Mouse (Mus musculus): ENCODE measurements at regions not wholly inside any gene's neighbourhood (a gene's known extent, or its start where the extent isn't known, plus 50 kb on each side); places are given as distances from the start of the nearest gene placed in this dataset.

- DNase-seq: no peak
These were observed 167.2 kb upstream of the Cxcl12 start for GRCm38 (mm10) chr6:117000951-117001725.

GRCm38 (mm10) chr6:117012621-117013020, 155.7 kb upstream of the Cxcl12 start:
- no peak for DNase-seq

GRCm38 (mm10) chr6:117015461-117015860, 152.9 kb upstream of the Cxcl12 start:
- no peak for DNase-seq

GRCm38 (mm10) chr6:117021851-117022250, 146.5 kb upstream of the Cxcl12 start:
- peak; percentile 34 for DNase-seq

- DNase-seq: peak; percentile 11
These were observed 136.1 kb upstream of the Cxcl12 start for GRCm38 (mm10) chr6:117032042-117032746.

- no peak for DNase-seq
These were observed 124.6 kb upstream of the Cxcl12 start for GRCm38 (mm10) chr6:117043744-117044143.

GRCm38 (mm10) chr6:117049459-117050010, 118.8 kb upstream of the Cxcl12 start:
- DNase-seq: no peak

- DNase-seq: no peak
These were observed 107.6 kb upstream of the Cxcl12 start for GRCm38 (mm10) chr6:117060688-117061087.

GRCm38 (mm10) chr6:117067541-117068305, 100.6 kb upstream of the Cxcl12 start:
- DNase-seq: peak; percentile 44

- no peak for DNase-seq
These were observed 97.0 kb upstream of the Cxcl12 start for GRCm38 (mm10) chr6:117071311-117071710.

GRCm38 (mm10) chr6:117071857-117072256, 96.5 kb upstream of the Cxcl12 start:
- no peak for DNase-seq

- DNase-seq: no peak
These were observed 88.8 kb upstream of the Cxcl12 start for GRCm38 (mm10) chr6:117079500-117079899.

GRCm38 (mm10) chr6:117080973-117081372, 87.4 kb upstream of the Cxcl12 start:
- peak; percentile 67 for DNase-seq

GRCm38 (mm10) chr6:117084211-117084610, 84.1 kb upstream of the Cxcl12 start:
- no peak for DNase-seq

- DNase-seq: no peak
These were observed 83.4 kb upstream of the Cxcl12 start for GRCm38 (mm10) chr6:117084833-117085500.

- no peak for DNase-seq
These were observed 73.6 kb upstream of the Cxcl12 start for GRCm38 (mm10) chr6:117094742-117095141.

- DNase-seq: no peak
These were observed 68.5 kb upstream of the Cxcl12 start for GRCm38 (mm10) chr6:117099871-117100270.

GRCm38 (mm10) chr6:117102693-117103092, 65.6 kb upstream of the Cxcl12 start:
- no peak for DNase-seq

- DNase-seq: no peak
These were observed 64.3 kb upstream of the Cxcl12 start for GRCm38 (mm10) chr6:117104047-117104446.

- no peak for DNase-seq
These were observed 63.9 kb upstream of the Cxcl12 start for GRCm38 (mm10) chr6:117104463-117104862.

- peak; percentile 21 for DNase-seq
These were observed 63.1 kb upstream of the Cxcl12 start for GRCm38 (mm10) chr6:117105182-117105589.

- DNase-seq: no peak
These were observed 58.0 kb upstream of the Cxcl12 start for GRCm38 (mm10) chr6:117110291-117110690.

GRCm38 (mm10) chr6:117114859-117115258, 53.5 kb upstream of the Cxcl12 start:
- no peak for DNase-seq

Data from embryo, embryonic 11 days (tissue).